Mouse (Mus musculus) intestine, postnatal 0 days (tissue): ENCODE data around the gene Rasal1. TPM values are rescaled to one million over a fixed set of nuclear protein-coding genes. Genes with fewer than 3 reads are reported as not detected.

ENCODE experiments used
- ATAC-seq: fragments of 200-750 bp; cut with Nextera tagmentation; 2 replicates; pipeline ENCODE4 v1.8.0; 2017; ENCODE audit warnings: mild to moderate bottlenecking, moderate TSS enrichment, moderate library complexity
- H3K27ac ChIP-seq: fragments of 300-500 bp; sonication (generic); 2 replicates; pipeline ENCODE4 v1.5.1; 2014; ENCODE audit warnings: mild to moderate bottlenecking, low read depth, low read length, moderate library complexity
- H3K27me3 ChIP-seq: fragments of 300-500 bp; sonication (generic); replicated peaks from 2 replicates; pipeline ENCODE4 v1.6.1; 2014; ENCODE audit warnings: low read length, mixed read lengths; ENCODE audit not compliant: control insufficient read depth, insufficient read depth
- H3K36me3 ChIP-seq: fragments of 300-500 bp; sonication (generic); 2 replicates; pipeline ENCODE4 v1.6.1; 2014; ENCODE audit warnings: mild to moderate bottlenecking, moderate library complexity; ENCODE audit not compliant: control insufficient read depth, insufficient read depth
- H3K4me1 ChIP-seq: fragments of 300-500 bp; sonication (generic); replicated peaks from 2 replicates; pipeline ENCODE4 v1.6.1; 2014; ENCODE audit warnings: antibody characterized with exemption, low read length, mixed read lengths; ENCODE audit not compliant: control insufficient read depth, insufficient read depth
- H3K4me2 ChIP-seq: fragments of 300-500 bp; sonication (generic); replicated peaks from 2 replicates; pipeline ENCODE4 v1.6.1; 2014; ENCODE audit warnings: low read depth, mild to moderate bottlenecking, moderate library complexity
- H3K4me3 ChIP-seq: fragments of 300-500 bp; sonication (generic); 2 replicates; pipeline ENCODE4 v1.5.1; 2014; ENCODE audit warnings: low read depth, low read length
- H3K9ac ChIP-seq: fragments of 300-500 bp; sonication (generic); 2 replicates; pipeline ENCODE4 v1.6.1; 2014; ENCODE audit warnings: mild to moderate bottlenecking, low read depth, low read length
- H3K9me3 ChIP-seq: fragments of 300-500 bp; sonication (generic); 2 replicates; pipeline ENCODE4 v1.6.1; 2016; ENCODE audit warnings: mixed run types; ENCODE audit not compliant: control insufficient read depth
- CTCF ChIP-seq: sonication (generic); IDR thresholded peaks from 2 replicates; pipeline ENCODE4 v1.5.1; 2016; ENCODE audit warnings: low read depth, mild to moderate bottlenecking, control low read depth, antibody characterized with exemption, moderate library complexity
- WGBS: fragments of 180-500 bp; shearing (Covaris S2); extraction: QIAGEN DNeasy Blood & Tissue Kit; methylation state at CpG from one replicate; pipeline ENCODE4 v1.1.7; 2014; 5-methylcytosine and 5-hydroxymethylcytosine counted together
- polyA plus RNA-seq: library from polyadenylated mRNA; unstranded; fragments of >200 nt; fragmentation: Nextera tagmentation; extraction: Ambion mirVana; gene quantifications from 2 replicates; pipeline ENCODE4 v1.2.1, GENCODE M21; 2015

Rasal1 gene
- polyA plus RNA-seq, 1 experiment from 2014 or later, result 5.1 TPM

DNA sequence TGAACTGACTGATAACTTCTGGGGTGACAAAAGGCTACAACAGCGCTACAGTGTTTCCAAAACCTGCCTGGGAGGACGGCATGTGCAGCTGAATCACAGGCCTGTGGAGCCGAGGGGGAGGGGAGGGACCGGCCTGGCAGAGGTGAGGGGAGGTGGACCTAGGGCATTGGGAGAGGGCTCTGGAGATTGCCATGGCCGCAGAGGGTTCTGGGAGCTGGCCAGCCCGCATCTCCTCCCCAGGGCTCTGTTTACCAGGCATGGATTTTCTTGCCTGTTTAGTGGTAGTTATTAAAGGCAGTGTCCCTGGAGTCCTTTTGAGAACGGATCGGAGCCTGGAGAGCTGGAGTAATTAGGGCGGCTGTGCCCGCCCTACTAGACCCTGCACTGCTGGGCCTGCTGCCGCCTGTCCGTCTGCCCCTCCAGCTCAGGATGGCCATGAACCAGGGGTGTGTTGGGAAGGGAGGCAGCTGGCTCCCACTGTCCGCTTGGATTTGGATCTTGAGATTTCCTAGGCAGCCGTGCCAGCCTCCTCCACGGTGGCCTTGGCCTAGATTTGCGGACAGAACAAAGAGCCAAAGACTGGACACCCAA, 50.3 kb downstream of the Rasal1 start:
- no peak for TF ChIP-seq CTCF
- Histone ChIP-seq H3K4me2 (no peak overlapping the region), H3K4me3 (no peak overlapping the region), H3K27me3 (peaks cover 20% of the 10 kb centered on the region), H3K4me1 (no peaks in the 10 kb centered on the region), H3K9me3 (no peaks in the 10 kb centered on the region), H3K9ac (no peak overlapping the region), H3K36me3 (no peaks in the 10 kb centered on the region), H3K27ac (no peak overlapping the region)
- 49% methylated on average over 16 of the region's 16 CpGs for WGBS
- ATAC-seq, result no peak

DNA sequence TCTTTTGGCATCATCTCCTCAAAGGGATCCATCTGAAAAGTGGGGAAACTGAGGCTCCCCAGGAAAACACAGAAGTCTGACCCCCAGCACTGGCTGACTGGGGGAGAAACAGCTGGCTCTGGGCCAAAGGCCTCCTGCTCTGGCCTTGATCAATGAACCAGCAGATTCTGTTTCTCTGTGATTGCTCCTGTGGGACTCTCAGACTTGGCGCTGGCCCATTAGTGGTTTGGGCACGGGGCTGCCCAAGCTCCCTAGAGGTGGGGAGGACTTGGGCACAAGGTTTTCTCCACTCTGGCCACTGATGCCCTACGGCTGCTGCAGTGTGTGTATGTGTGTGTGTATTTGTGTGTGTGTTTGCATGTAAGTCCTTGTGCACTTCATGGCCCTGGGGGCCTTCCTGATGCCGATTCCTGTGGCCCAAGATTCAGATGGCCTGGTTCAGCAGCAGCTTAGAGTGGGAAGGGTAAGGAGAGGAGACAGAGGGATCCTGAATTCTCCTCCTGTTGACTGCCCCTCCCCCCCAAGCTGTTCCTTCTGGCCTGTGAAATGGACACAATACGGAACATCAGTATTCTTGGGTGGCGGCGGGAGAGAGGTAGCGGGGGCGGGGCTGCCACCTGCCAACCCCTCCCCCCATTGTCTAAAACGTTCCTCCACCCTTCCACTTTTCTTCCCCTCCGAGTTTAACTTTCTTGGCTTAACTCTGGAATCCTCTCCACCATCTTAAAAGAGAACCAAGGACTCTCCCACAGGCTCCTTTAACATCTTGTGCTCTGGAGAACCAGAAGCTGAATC, 52.6 kb downstream of the Rasal1 start:
- no peak overlapping the region for H3K4me2 ChIP-seq
- no peaks in the 10 kb centered on the region for H3K9me3 ChIP-seq
- H3K27me3 ChIP-seq, result no peaks in the 10 kb centered on the region
- TF ChIP-seq CTCF, result no peak
- H3K9ac ChIP-seq, result no peak overlapping the region
- H3K36me3 ChIP-seq, result no peaks in the 10 kb centered on the region
- H3K4me3 ChIP-seq, result no peak overlapping the region
- no peak overlapping the region for H3K27ac ChIP-seq
- no peaks in the 10 kb centered on the region for H3K4me1 ChIP-seq
- ATAC-seq, result no peak
- 49% methylated on average over 11 of the region's 11 CpGs for WGBS

GRCm38 (mm10) chr5:120702421-120702820, 53.8 kb downstream of the Rasal1 start:
- no peaks in the 10 kb centered on the region for H3K36me3 ChIP-seq
- no peak overlapping the region for H3K9ac ChIP-seq
- no peaks in the 10 kb centered on the region for H3K9me3 ChIP-seq
- no peaks in the 10 kb centered on the region for H3K27me3 ChIP-seq
- no peak overlapping the region for H3K4me3 ChIP-seq
- H3K4me1 ChIP-seq, result no peaks in the 10 kb centered on the region
- no peak for ATAC-seq
- no peak for TF ChIP-seq CTCF
- no peak overlapping the region for H3K27ac ChIP-seq
- 85% methylated on average over 4 of the region's 4 CpGs for WGBS
- no peak overlapping the region for H3K4me2 ChIP-seq

GRCm38 (mm10) chr5:120702969-120703368, 54.4 kb downstream of the Rasal1 start:
- Histone ChIP-seq H3K4me1 (no peaks in the 10 kb centered on the region), H3K27ac (no peak overlapping the region), H3K9ac (no peak overlapping the region), H3K4me2 (no peak overlapping the region), H3K4me3 (no peak overlapping the region), H3K36me3 (no peaks in the 10 kb centered on the region), H3K9me3 (no peaks in the 10 kb centered on the region), H3K27me3 (no peaks in the 10 kb centered on the region)
- ATAC-seq, result no peak
- 79% methylated on average over 2 of the region's 2 CpGs for WGBS
- no peak for TF ChIP-seq CTCF

DNA sequence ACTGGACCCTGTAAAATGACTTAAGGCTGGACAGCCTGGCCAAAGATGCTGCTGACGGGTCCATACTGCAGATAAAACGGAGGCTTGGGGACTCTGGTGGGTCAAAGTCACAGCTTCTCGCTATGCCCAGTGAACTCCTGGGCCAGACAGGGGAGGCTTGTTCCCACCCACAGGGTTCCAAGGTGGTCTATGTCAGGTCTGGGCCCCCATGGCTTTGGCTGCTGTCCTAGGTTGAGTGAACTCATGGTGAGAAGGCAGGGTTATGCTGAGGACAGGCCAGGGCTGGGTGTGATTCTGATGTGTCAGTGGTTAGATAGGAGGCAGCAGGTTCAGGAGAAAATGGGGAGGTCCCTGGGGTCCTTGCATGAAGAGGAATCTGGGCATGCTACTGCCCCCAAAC, 55.0 kb downstream of the Rasal1 start:
- 87% methylated on average over 3 of the region's 3 CpGs for WGBS
- no peaks in the 10 kb centered on the region for H3K9me3 ChIP-seq
- H3K36me3 ChIP-seq, result no peaks in the 10 kb centered on the region
- H3K27ac ChIP-seq, result no peak overlapping the region
- TF ChIP-seq CTCF, result no peak
- no peaks in the 10 kb centered on the region for H3K4me1 ChIP-seq
- H3K27me3 ChIP-seq, result 0 out of 2 replicates have a peak, but pooled peaks cover 3% of the 10 kb centered on the region
- no peak for ATAC-seq
- no peak overlapping the region for H3K4me3 ChIP-seq
- H3K4me2 ChIP-seq, result no peak overlapping the region
- no peak overlapping the region for H3K9ac ChIP-seq

GRCm38 (mm10) chr5:120704421-120704820, 55.8 kb downstream of the Rasal1 start:
- Histone ChIP-seq H3K9ac (no peak overlapping the region), H3K4me1 (no peaks in the 10 kb centered on the region), H3K4me2 (no peak overlapping the region), H3K4me3 (no peak overlapping the region), H3K9me3 (no peaks in the 10 kb centered on the region), H3K27me3 (peaks cover 3% of the 10 kb centered on the region; the same call in 1 of the 2 replicates), H3K36me3 (no peaks in the 10 kb centered on the region), H3K27ac (no peak overlapping the region)
- WGBS, result 42% methylated on average over 6 of the region's 6 CpGs
- no peak for ATAC-seq
- TF ChIP-seq CTCF, result no peak
